Mouse (Mus musculus) ES-E14 (cell line): ENCODE results near the gene Ptges.

Experiments used
- CHD2 ChIP-seq: IDR thresholded peaks from 2 replicates; pipeline ENCODE4 v1.6.1; 2014; ENCODE audit warnings: mild to moderate bottlenecking, low read depth, low read length, inconsistent platforms
- HCFC1 ChIP-seq: IDR thresholded peaks from 2 replicates; pipeline ENCODE4 v1.6.1; 2012; ENCODE audit warnings: low read length, inconsistent platforms, borderline replicate concordance; ENCODE audit not compliant: insufficient read depth
- MAFK ChIP-seq: IDR thresholded peaks from 2 replicates; pipeline ENCODE4 v1.6.1; 2014; ENCODE audit warnings: mild to moderate bottlenecking, low read depth, low read length, inconsistent platforms; ENCODE audit not compliant: insufficient read depth
- ZC3H11A ChIP-seq: IDR thresholded peaks from 2 replicates; pipeline ENCODE4 v1.6.1; 2012; ENCODE audit warnings: low read depth, mild to moderate bottlenecking, inconsistent platforms, low read length, borderline replicate concordance
- ZNF384 ChIP-seq: IDR thresholded peaks from 2 replicates; pipeline ENCODE4 v1.6.1; 2012; ENCODE audit warnings: low read depth, low read length, inconsistent platforms

GRCm38 (mm10) chr2:30917649-30918048 is 12.0 kb downstream of the Ptges start:
- no peak for TF ChIP-seq ZNF384
- TF ChIP-seq CHD2: no peak
- no peak for TF ChIP-seq MAFK
- TF ChIP-seq HCFC1: no peak
- no peak for TF ChIP-seq ZC3H11A
